Mouse (Mus musculus): ENCODE measurements around the gene Wdr48. TPM values are rescaled to one million over a fixed set of nuclear protein-coding genes. Genes with fewer than 3 reads are reported as not detected.

The Wdr48 gene
- total and polyA plus RNA-seq, 3 experiments: 26.9 to 32.3 (median 32.0) TPM

DNA sequence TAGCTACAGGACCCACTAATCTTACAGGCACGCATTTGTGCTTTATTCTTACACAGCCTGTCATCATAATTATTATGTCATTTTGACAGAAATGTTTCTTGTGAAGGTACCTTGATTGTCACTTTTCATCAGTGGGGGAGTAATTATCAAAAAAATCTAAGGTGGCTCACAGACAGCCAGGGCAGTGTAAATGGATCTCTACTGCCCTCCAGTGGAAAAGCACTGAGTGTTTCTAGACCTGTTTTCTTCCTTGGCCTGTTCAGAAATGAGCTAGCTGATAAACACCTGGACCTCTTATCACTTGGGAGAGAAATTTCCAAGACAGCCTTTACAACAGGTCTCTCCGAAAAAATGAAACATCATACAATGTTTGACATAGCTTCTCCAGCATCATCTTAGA lies 4.0 kb upstream of the Wdr48 start:
- peaks cover 0 to 29% of the 10 kb centered on the region in 2 experiments; a peak in 2 of 4 replicates for H3K4me1 ChIP-seq (ENCODE audit: control insufficient read depth in 1 of 2, insufficient read depth in 2 of 2)
- peak; percentile 62 for DNase-seq (ENCODE audit: extremely low read depth)
- no peaks in the 10 kb centered on the region for H3K36me3 ChIP-seq (replicated peaks in 1 of 2; ENCODE audit: control insufficient read depth in 1 of 2, insufficient read depth in 1 of 2, low read length in 1 of 2)
- in situ Hi-C loops (cut with MboI; ENCODE audit: low pct_ligation_motif_present, low pct_unique_long_range_greater_than_20kb, low sequenced_read_pairs): loop anchor here (25.0 kb wide), 2 partner anchors 228 to 428 kb away; no protein-coding TSS in a partner anchor
- no peak overlapping the region for H3K27ac ChIP-seq (ENCODE audit: insufficient read depth, low read depth)
- TF ChIP-seq ZKSCAN1 (IDR thresholded peaks at IDR 0.05; ENCODE audit: borderline replicate concordance, low read depth, low read length) (no peak), ZNF384 (IDR thresholded peaks at IDR 0.05; ENCODE audit: low read depth, low read length) (peak; percentile 72), CTCF (conservative IDR thresholded peaks at IDR 0.05 in 1 of 2, IDR thresholded peaks at IDR 0.05 in 1 of 2; ENCODE audit: low read depth in 2 of 2, low read length in 2 of 2) (peak; percentile 57 to 88), SMC3 (IDR thresholded peaks at IDR 0.05; ENCODE audit: low read depth, low read length) (peak; percentile 83), EP300 (IDR thresholded peaks at IDR 0.05; ENCODE audit: low read length) (no peak), RAD21 (IDR thresholded peaks at IDR 0.05; ENCODE audit: low read depth, low read length) (peak; percentile 97), ZC3H11A (IDR thresholded peaks at IDR 0.05; ENCODE audit: low read depth, low read length) (peak; percentile 39)
- H3K79me2 ChIP-seq (replicated peaks; ENCODE audit: control insufficient read depth, extremely low read depth, insufficient read depth, poor library complexity, severe bottlenecking): peaks cover 5% of the 10 kb centered on the region
- H3K9ac ChIP-seq (ENCODE audit: insufficient read depth, low read depth): no peak overlapping the region
- H3K27me3 ChIP-seq (replicated peaks): no peaks in the 10 kb centered on the region
- H3K9me3 ChIP-seq (replicated peaks; ENCODE audit: low read length): peaks cover 3% of the 10 kb centered on the region
- no peak overlapping the region for H3K4me2 ChIP-seq (ENCODE audit: insufficient read depth, low read depth, poor library complexity, severe bottlenecking)
- dilution Hi-C loops (cut with MboI; ENCODE audit: extremely low pct_ligation_motif_present, extremely low pct_unique_long_range_greater_than_20kb, low sequenced_read_pairs): no loop called here
- no peak overlapping the region for H3K4me3 ChIP-seq (replicated peaks in 1 of 3; ENCODE audit: low read depth in 2 of 3, low read length in 2 of 3, poor library complexity in 1 of 3)

DNA sequence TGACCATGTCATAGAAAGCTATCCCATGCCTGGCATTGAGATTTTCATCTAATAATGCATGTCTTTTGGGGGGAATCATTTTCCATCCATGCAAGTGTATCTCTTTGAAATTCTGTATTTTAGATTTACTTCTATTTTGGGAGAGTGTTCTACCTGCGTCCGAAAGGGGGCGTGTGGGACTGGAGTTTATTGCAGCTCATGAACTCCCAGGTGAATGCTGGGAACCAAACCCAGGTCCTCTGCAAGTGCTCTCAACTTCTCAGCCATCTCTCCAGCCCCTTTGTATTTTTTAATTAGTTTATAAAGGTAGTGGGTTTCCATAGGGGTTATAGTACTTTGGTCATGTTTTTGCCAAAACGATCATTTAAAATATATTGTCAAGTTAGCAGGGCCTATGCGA lies 797 bp upstream of the Wdr48 start:
- in situ Hi-C loops (cut with MboI; ENCODE audit: low pct_ligation_motif_present, low pct_unique_long_range_greater_than_20kb, low sequenced_read_pairs) (loop anchor here (25.0 kb wide), 2 partner anchors 232 to 432 kb away; no protein-coding TSS in a partner anchor), dilution Hi-C loops (cut with MboI; ENCODE audit: extremely low pct_ligation_motif_present, extremely low pct_unique_long_range_greater_than_20kb, low sequenced_read_pairs) (no loop called here)
- no peak for TF ChIP-seq HCFC1 (IDR thresholded peaks at IDR 0.05; ENCODE audit: low read depth, low read length)
- no peak for TF ChIP-seq POLR2AphosphoS2 (IDR thresholded peaks at IDR 0.05; ENCODE audit: low read depth, low read length)
- TF ChIP-seq CHD1 (IDR thresholded peaks at IDR 0.05; ENCODE audit: low read depth, low read length): no peak
- Histone ChIP-seq H3K9ac (ENCODE audit: insufficient read depth, low read depth) (0 out of 2 replicates have a peak overlapping the region, but pooled peaks have one; percentile 7), H3K79me2 (replicated peaks; ENCODE audit: control insufficient read depth, extremely low read depth, insufficient read depth, poor library complexity, severe bottlenecking) (peaks cover 20% of the 10 kb centered on the region), H3K4me2 (ENCODE audit: insufficient read depth, low read depth, poor library complexity, severe bottlenecking) (no peak overlapping the region), H3K27ac (ENCODE audit: insufficient read depth, low read depth) (no peak overlapping the region), H3K36me3 (replicated peaks in 1 of 2; ENCODE audit: control insufficient read depth in 1 of 2, insufficient read depth in 1 of 2, low read length in 1 of 2) (peaks cover 0 to 23% of the 10 kb centered on the region in 2 experiments), H3K9me3 (replicated peaks; ENCODE audit: low read length) (peaks cover 3% of the 10 kb centered on the region), H3K4me1 (ENCODE audit: control insufficient read depth in 1 of 2, insufficient read depth in 2 of 2) (peaks cover 4 to 31% of the 10 kb centered on the region in 2 experiments; a peak in 3 of 4 replicates), H3K27me3 (replicated peaks) (no peaks in the 10 kb centered on the region), H3K4me3 (replicated peaks in 1 of 3; ENCODE audit: low read depth in 2 of 3, low read length in 2 of 3, poor library complexity in 1 of 3) (peak overlapping the region in 1 of 3 experiments; percentile 96)
- no peak for DNase-seq (ENCODE audit: extremely low read depth)

GRCm38 (mm10) chr9:119895040-119895721 lies 503 bp downstream of the Wdr48 start:
- DNase-seq (ENCODE audit: extremely low read depth): peak; percentile 41
- peaks cover 0 to 35% of the 10 kb centered on the region in 2 experiments for H3K36me3 ChIP-seq (replicated peaks in 1 of 2; ENCODE audit: control insufficient read depth in 1 of 2, insufficient read depth in 1 of 2, low read length in 1 of 2)
- H3K9ac ChIP-seq (ENCODE audit: insufficient read depth, low read depth): peak overlapping the region; percentile 74
- H3K4me2 ChIP-seq (ENCODE audit: insufficient read depth, low read depth, poor library complexity, severe bottlenecking): peak overlapping the region; percentile 79
- peak; percentile 73; the same call in 1 of the 2 replicates for TF ChIP-seq MXI1 (IDR thresholded peaks at IDR 0.05; ENCODE audit: low read depth, low read length)
- 0 out of 2 replicates have a peak, but pooled peaks have one; percentile 60 for TF ChIP-seq UBTF (IDR thresholded peaks at IDR 0.05; ENCODE audit: low read depth, low read length)
- no peak for TF ChIP-seq E2F4 (IDR thresholded peaks at IDR 0.05; ENCODE audit: insufficient replicate concordance, low read depth, low read length)
- H3K79me2 ChIP-seq (replicated peaks; ENCODE audit: control insufficient read depth, extremely low read depth, insufficient read depth, poor library complexity, severe bottlenecking): peaks cover 20% of the 10 kb centered on the region
- H3K9me3 ChIP-seq (replicated peaks; ENCODE audit: low read length): peaks cover 3% of the 10 kb centered on the region
- H3K27me3 ChIP-seq (replicated peaks): no peaks in the 10 kb centered on the region
- in situ Hi-C loops (cut with MboI; ENCODE audit: low pct_ligation_motif_present, low pct_unique_long_range_greater_than_20kb, low sequenced_read_pairs) (loop anchor here (25.0 kb wide), 2 partner anchors 233 to 433 kb away; no protein-coding TSS in a partner anchor), dilution Hi-C loops (cut with MboI; ENCODE audit: extremely low pct_ligation_motif_present, extremely low pct_unique_long_range_greater_than_20kb, low sequenced_read_pairs) (no loop called here)
- peak overlapping the region; percentile 86 to 96 (median 90) for H3K4me3 ChIP-seq (replicated peaks in 1 of 3; ENCODE audit: low read depth in 2 of 3, low read length in 2 of 3, poor library complexity in 1 of 3)
- H3K27ac ChIP-seq (ENCODE audit: insufficient read depth, low read depth): no peak overlapping the region
- peaks cover 4 to 23% of the 10 kb centered on the region in 2 experiments; a peak in 3 of 4 replicates for H3K4me1 ChIP-seq (ENCODE audit: control insufficient read depth in 1 of 2, insufficient read depth in 2 of 2)

All from CH12.LX (cell line).